Mouse (Mus musculus) brain, embryonic 14.5 days (tissue): ENCODE measurements around the gene Tcstv1. TPM values are rescaled to one million over a fixed set of nuclear protein-coding genes. Genes with fewer than 3 reads are reported as not detected.
"Not testable (repeated sequence)": the region's sequence is repeated elsewhere in the genome, so short reads cannot be mapped to it uniquely, and the experiment has no call there.

ENCODE experiments used
- DNase-seq: peaks from one replicate; pipeline ENCODE4 v3.0.0-alpha.2; 2011; ENCODE audit warnings: low read depth
- polyA plus RNA-seq: library from polyadenylated mRNA; depleted of rRNA; stranded (reverse); fragments of >200 nt; gene quantifications from 2 replicates; pipeline ENCODE4 v1.2.3, GENCODE M21; 2012; rRNA removed

The Tcstv1 gene
- polyA plus RNA-seq = not detected in 2 replicates

GRCm38 (mm10) chr13:119894685-119895084 lies at the start of gene Tcstv1:
TSS of gene Tcstv1 (minus strand) at chr13:119894785.
- not testable (repeated sequence) for DNase-seq

DNA sequence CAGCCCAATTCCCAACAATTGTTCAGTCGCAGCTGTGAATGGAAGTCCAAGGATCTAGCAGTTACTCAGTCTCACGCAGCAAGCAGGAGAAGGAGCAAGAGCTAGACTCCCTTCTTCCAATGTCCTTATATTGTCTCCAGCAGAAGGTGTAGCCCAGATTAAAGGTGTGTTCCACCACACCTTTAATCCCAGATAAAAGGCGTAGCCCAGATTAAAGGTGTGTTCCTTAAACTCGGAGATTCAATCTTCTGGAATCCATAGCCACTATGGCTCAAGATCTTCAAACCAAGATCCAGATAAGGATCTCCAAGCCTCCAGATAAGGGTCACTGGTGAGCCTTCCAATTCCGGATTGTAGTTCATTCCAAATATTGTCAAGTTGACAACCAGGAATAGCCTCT lies 34.6 kb upstream of the Tcstv1 start, which contains the start of gene Gm21761:
Gene Gm21761, minus strand, starts transcription at position 101 of the 400 bp plus-strand sequence.
- not testable (repeated sequence) for DNase-seq

- DNase-seq = not testable (repeated sequence)
These were observed 30.2 kb upstream of the Tcstv1 start for GRCm38 (mm10) chr13:119924597-119925340.

- not testable (repeated sequence) for DNase-seq
These were observed 22.6 kb upstream of the Tcstv1 start for GRCm38 (mm10) chr13:119916966-119917722.

- not testable (repeated sequence) for DNase-seq
These were observed 21.9 kb upstream of the Tcstv1 start for GRCm38 (mm10) chr13:119916449-119916848.

- not testable (repeated sequence) for DNase-seq
These were observed 4.0 kb upstream of the Tcstv1 start for GRCm38 (mm10) chr13:119898549-119898948.

DNA sequence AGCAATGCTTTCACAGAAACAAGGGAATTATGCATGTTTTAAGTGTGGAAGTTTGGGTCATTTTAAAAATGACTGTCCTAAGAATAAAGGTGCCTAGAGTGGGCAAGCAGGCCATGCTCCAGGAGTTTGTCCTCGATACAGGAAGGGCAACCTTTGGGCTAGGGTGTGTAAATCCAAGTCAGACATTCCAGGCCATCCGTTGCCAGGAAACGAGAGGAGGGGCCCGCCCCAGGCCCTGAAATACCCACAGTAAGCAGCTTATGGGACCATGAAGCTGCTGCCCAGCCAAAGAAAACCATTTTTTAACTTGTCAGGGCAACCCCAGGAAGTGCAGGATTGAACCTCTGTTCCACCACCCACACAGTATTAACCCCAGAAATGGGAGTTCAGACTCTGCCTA lies 7.7 kb downstream of the Tcstv1 start:
- DNase-seq = not testable (repeated sequence)

- not testable (repeated sequence) for DNase-seq
These were observed 30.1 kb downstream of the Tcstv1 start for GRCm38 (mm10) chr13:119864395-119864999.

DNA sequence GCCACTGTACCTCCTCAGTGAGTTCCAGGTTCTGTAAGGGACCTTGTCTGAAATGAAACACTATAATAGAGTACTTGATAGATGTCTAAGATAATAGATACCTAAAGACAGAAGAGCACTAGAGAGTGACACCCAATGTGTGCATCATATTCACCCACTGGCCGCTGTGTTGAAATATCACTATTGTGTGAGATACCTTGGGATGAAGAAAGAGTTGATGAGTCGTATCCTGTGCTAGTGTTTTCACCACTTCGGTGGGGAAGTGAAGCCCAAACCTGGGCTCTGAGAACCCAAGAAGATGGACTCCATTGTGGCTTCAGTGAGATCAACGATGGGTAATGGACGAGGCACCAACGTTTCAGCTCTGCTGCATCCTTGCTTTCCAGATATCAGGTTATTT lies 32.2 kb downstream of the Tcstv1 start:
- DNase-seq = not testable (repeated sequence)

Other genes with a start within 250 kb of the Tcstv1 start
- 234 and 317 TPM in 2 replicates for gene Hmgcs1, start 204.4 kb downstream of the Tcstv1 start, polyA plus RNA-seq
- gene Nim1k, start 138.9 kb downstream of the Tcstv1 start, polyA plus RNA-seq = 1.1 and 1.8 TPM in 2 replicates
- gene Zfp131, start 103.9 kb downstream of the Tcstv1 start, polyA plus RNA-seq = 27.2 and 33.4 TPM in 2 replicates
- gene AF067063, start 64.6 kb downstream of the Tcstv1 start, polyA plus RNA-seq = 0.19 and 0.23 TPM in 2 replicates
- gene D13Ertd608e, start 58.8 kb downstream of the Tcstv1 start, polyA plus RNA-seq = not detected in 2 replicates
- gene Gm21761, start 34.5 kb upstream of the Tcstv1 start, polyA plus RNA-seq = not detected in 2 replicates
- not detected in 2 replicates for gene B020031M17Rik, start 56.0 kb upstream of the Tcstv1 start, polyA plus RNA-seq
- gene Gm36079, start 132.2 kb upstream of the Tcstv1 start, polyA plus RNA-seq = not detected in 2 replicates
- gene Gm21188, start 157.4 kb upstream of the Tcstv1 start, polyA plus RNA-seq = not detected in 2 replicates
- gene Gm20767, start 245.5 kb upstream of the Tcstv1 start, polyA plus RNA-seq = not detected in 2 replicates